Mouse (Mus musculus): ENCODE results near the gene Pde1a. TPM values are rescaled to one million over a fixed set of nuclear protein-coding genes. Genes with fewer than 3 reads are reported as not detected.

Gene Pde1a
- 10 to 100 TPM in 1 of 2 experiments, 1 to 10 TPM in 1; 9.4 to 10.8 TPM for total RNA-seq (2021)
- long read RNA-seq, experiment 1, partial matches to known transcripts: 0 of 16 reads
- long read RNA-seq, experiment 1, other reads (novel, unspliced or antisense): 16 of 16 reads
- long read RNA-seq, experiment 2, partial matches to known transcripts: 0 of 8 reads
- long read RNA-seq, experiment 2, other reads (novel, unspliced or antisense): 8 of 8 reads

GRCm38 (mm10) chr2:80128861-80129698, at the start of gene Pde1a:
Pde1a (minus strand) TSS chr2:80129458.
- peak in 1 of 2 experiments; percentile 5 for DNase-seq
- intact Hi-C loops (cut with DNase I): no loop called here

GRCm38 (mm10) chr2:80178608-80179280, 49.5 kb upstream of the Pde1a start:
- intact Hi-C loops (cut with DNase I): no loop called here
- no peak for DNase-seq

- intact Hi-C loops (cut with DNase I): no loop called here
Observed at GRCm38 (mm10) chr2:80178154-80178553, 48.9 kb upstream of the Pde1a start.

GRCm38 (mm10) chr2:80168103-80168502, 38.8 kb upstream of the Pde1a start:
- DNase-seq: no peak
- intact Hi-C loops (cut with DNase I): no loop called here

More at GRCm38 (mm10) chr2:80178154-80178553, 48.9 kb upstream of the Pde1a start:
- DNase-seq: no peak

GRCm38 (mm10) chr2:80158784-80159183, 29.5 kb upstream of the Pde1a start:
- intact Hi-C loops (cut with DNase I): no loop called here
- no peak for DNase-seq

GRCm38 (mm10) chr2:80158196-80158595, 28.9 kb upstream of the Pde1a start:
- DNase-seq: no peak
- intact Hi-C loops (cut with DNase I): no loop called here

- DNase-seq: no peak
- intact Hi-C loops (cut with DNase I): no loop called here
Observed at GRCm38 (mm10) chr2:80150019-80150418, 20.8 kb upstream of the Pde1a start.

GRCm38 (mm10) chr2:80149332-80149731, 20.1 kb upstream of the Pde1a start:
- DNase-seq: no peak
- intact Hi-C loops (cut with DNase I): no loop called here

- DNase-seq: no peak
- intact Hi-C loops (cut with DNase I): no loop called here
Observed at GRCm38 (mm10) chr2:80135076-80135475, 5.8 kb upstream of the Pde1a start.

- intact Hi-C loops (cut with DNase I): no loop called here
Observed at GRCm38 (mm10) chr2:80132677-80133076, 3.4 kb upstream of the Pde1a start.

GRCm38 (mm10) chr2:80126663-80127062, 2.6 kb downstream of the Pde1a start:
- DNase-seq: no peak
- intact Hi-C loops (cut with DNase I): no loop called here

More at GRCm38 (mm10) chr2:80132677-80133076, 3.4 kb upstream of the Pde1a start:
- DNase-seq: no peak

- intact Hi-C loops (cut with DNase I): no loop called here
- no peak for DNase-seq
Observed at GRCm38 (mm10) chr2:80086891-80087290, 42.4 kb downstream of the Pde1a start.

- intact Hi-C loops (cut with DNase I): no loop called here
- no peak for DNase-seq
Observed at GRCm38 (mm10) chr2:80080090-80080821, 49.0 kb downstream of the Pde1a start.

GRCm38 (mm10) chr2:80079618-80080017, 49.6 kb downstream of the Pde1a start:
- no peak for DNase-seq
- intact Hi-C loops (cut with DNase I): no loop called here

GRCm38 (mm10) chr2:80076323-80076722, 52.9 kb downstream of the Pde1a start:
- no peak for DNase-seq
- intact Hi-C loops (cut with DNase I): no loop called here

GRCm38 (mm10) chr2:80074531-80074930, 54.7 kb downstream of the Pde1a start:
- intact Hi-C loops (cut with DNase I): no loop called here

GRCm38 (mm10) chr2:80074046-80074445, 55.2 kb downstream of the Pde1a start:
- intact Hi-C loops (cut with DNase I): no loop called here
- no peak for DNase-seq

More at GRCm38 (mm10) chr2:80074531-80074930, 54.7 kb downstream of the Pde1a start:
- DNase-seq: no peak

GRCm38 (mm10) chr2:80073426-80073825, 55.8 kb downstream of the Pde1a start:
- no peak for DNase-seq
- intact Hi-C loops (cut with DNase I): no loop called here

- intact Hi-C loops (cut with DNase I): no loop called here
- no peak for DNase-seq
Observed at GRCm38 (mm10) chr2:80069745-80070144, 59.5 kb downstream of the Pde1a start.

GRCm38 (mm10) chr2:80066449-80066848, 62.8 kb downstream of the Pde1a start:
- intact Hi-C loops (cut with DNase I): no loop called here
- DNase-seq: no peak

GRCm38 (mm10) chr2:80056062-80056461, 73.2 kb downstream of the Pde1a start:
- no peak for DNase-seq
- intact Hi-C loops (cut with DNase I): no loop called here

Data from heart, postnatal 14 days (tissue).